Mouse (Mus musculus): ENCODE measurements at regions not wholly inside any gene's neighbourhood (a gene's known extent, or its start where the extent isn't known, plus 50 kb on each side); places are given as distances from the start of the nearest gene placed in this dataset.

GRCm38 (mm10) chr1:45100966-45101365 is 210.4 kb upstream of the Col3a1 start:
- TF ChIP-seq POLR2A (IDR thresholded peaks at IDR 0.05; ENCODE audit: low read depth, low read length) (no peak), CTCF (IDR thresholded peaks at IDR 0.05; ENCODE audit: extremely low read depth, insufficient read length, insufficient replicate concordance, low read depth, low read length) (no peak)
